Mouse (Mus musculus) hematopoietic stem cell, adult 5-6 weeks (primary cell): ENCODE measurements at regions not wholly inside any gene's neighbourhood (a gene's known extent, or its start where the extent isn't known, plus 50 kb on each side); places are given as distances from the start of the nearest gene placed in this dataset.

ENCODE experiments used
- ATAC-seq, 2 experiments: fragments of 125-278 bp in 1 of 2; replicated peaks in 1 of 2; 2 replicates each; pipeline ENCODE4 v1.8.0; 2016 to 2017; ENCODE audit warnings: inconsistent platforms in 2 of 2, mild to moderate bottlenecking in 2 of 2, moderate number of reproducible peaks in 2 of 2, low read depth in 1 of 2, moderate TSS enrichment in 1 of 2; ENCODE audit not compliant: low FRiP score in 2 of 2, poor library complexity in 2 of 2, severe bottlenecking in 2 of 2, insufficient read depth in 1 of 2, low TSS enrichment in 1 of 2

DNA sequence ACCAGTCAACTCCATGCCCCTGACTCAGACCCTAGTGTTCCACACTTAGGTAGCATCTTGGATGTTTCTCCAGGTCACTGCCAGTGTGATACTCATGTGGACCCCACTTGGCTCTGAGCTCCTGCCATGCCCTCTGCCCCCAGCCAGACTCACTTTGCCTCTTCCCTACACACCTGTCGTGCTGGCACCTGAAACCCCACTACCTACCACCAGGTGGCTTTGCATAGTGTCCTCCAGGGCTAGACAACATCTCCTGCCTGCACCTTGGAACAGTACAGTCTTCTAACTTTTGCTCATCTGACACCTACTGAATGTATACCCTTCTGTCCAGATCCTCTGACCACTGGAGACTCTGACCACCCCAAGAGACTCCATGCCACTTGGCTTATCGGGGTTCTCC lies 80.6 kb downstream of the Fam53a start:
- no peak for ATAC-seq

DNA sequence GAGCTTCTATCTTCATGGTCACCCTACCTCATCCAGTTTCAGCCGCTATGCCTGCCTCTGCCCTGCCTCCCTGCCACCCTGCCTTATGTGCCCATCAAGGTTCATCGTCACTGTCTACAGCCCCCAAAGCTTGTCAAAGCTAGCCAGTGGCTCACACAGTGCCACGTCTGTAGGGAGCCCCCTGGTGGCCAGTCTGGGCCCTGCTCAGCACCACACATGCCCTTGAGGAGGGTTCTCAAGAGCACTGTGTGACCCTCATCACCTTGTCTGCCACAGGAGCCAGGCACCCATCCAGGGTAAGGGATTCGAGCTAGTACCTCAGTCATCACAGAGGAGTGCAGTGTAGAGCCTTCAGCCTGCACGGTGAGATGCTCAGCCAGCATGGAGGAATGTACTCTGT lies 86.1 kb downstream of the Fam53a start:
- peak; percentile 47 to 67; a peak in 3 of 4 replicates for ATAC-seq

DNA sequence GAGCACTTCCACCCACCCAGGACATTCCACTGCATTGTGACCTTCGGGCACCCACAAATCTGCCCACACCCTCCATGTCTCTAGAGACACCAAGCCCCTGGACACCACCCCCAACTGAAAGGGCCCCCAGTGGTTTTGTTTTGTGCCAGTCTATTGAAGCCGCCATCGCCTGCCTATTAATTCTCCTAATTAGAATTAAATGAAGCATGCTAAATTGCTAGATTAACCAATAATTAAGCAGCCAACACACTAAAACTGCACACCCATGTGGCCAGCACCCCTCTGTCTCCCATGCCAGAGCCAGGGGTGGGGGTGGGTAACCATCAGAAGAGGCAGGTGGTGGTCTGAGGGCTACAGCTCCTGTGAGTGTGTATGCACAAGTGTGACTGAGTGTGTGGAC lies 86.8 kb downstream of the Fam53a start:
- no peak for ATAC-seq

DNA sequence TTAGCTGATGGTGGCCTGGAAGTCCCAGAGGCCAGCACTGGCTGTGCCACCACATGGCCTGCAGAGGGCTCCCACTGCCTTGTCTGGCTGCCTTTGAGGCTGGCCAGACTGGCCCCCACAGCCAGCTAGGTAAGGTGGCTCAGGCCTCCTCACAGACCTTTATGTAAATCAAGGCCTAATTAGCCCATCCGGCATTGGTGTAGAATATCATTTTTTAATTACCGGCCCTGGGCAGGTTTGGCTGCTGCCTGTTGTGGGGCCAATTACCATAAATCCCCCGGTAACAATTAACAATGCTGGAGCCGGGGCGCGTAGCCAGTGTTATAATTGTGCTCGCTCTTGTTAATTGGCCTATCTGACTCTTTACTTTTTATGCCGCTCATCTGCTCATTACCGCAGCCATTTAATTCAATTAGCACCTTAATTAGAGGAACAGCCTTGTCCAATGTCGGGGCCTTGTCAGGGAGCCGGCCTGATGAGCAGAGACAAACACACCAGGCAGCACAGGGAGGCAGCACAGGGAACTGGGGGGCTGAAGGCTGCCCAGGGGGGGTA lies 87.4 kb downstream of the Fam53a start:
- ATAC-seq = no peak

DNA sequence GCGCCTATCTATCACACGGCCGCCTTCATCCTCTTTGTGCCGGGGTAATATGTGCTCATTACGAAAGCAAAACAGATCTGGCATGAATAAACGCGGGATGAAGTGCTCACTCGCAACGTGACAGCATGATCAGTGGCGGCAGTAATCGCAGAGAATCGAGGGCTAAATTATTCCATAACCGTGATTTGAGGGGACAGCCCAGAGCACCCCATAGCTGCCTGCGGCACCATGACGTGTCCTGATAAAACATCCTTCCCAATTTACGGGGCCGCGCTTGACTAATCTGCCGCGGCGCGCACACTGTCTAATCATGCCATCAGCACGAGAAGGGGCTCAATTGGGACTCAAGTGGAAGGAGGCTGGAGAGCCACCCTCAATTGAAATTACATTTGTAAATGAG lies 89.2 kb downstream of the Fam53a start:
- no peak for ATAC-seq

DNA sequence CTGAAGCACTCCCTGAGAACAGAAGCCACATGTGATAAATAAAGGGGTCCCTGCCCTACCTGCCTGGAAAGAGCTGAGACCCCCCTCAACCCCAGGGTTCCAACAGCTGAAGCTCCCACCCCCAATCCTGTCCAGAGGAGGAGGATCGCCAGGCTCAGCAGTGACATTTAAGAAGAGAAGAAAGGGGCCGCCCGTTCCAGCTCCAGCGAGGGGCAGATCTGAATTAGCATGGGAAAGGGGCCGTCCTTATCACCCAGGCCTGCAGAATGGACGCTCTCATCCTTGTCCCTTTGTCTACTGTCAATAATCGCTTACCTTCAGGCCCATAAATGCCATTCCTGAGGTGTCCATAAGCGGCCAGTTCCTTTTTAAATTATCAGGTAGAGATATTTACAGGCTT lies 92.0 kb downstream of the Fam53a start:
- no peak for ATAC-seq

DNA sequence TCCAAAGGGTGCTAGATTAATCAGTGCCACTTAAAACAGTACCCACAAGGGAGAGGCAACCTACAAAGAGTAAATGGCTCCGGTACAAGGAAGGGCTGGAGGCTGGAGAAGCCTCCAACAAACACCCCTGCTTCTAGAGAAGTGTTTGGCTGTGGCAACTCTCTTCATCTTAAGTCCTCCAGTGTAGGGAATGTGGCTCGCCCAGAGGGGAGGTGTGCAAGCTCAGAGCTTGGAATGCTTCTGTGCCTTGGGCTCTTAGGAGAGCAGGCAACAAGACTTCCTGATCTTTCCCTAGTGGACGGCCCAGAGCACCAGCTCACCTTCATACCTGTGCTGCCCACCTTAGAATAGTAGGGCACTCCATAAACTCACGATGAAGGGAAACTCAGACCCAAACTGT lies 92.4 kb downstream of the Fam53a start:
- no peak for ATAC-seq

DNA sequence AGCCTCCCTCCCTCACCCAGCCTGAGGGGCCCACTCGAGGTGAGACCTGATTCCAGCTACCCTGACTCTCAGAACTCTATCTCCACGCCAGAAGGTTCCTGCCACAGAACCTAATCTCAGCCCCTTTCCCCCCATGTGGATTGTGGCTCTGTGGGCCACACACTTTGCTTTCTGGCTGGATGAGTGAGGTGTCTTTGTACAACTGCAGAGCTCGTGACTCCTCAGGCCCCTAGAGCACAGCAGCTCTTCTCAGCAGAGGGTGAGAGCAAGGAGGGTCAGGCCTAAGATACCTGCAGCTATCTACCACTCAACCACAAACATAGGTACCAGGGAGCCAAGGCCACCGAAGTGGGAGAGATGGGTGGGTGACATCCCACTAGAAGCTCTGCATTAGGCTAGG lies 93.2 kb downstream of the Fam53a start:
- ATAC-seq = no peak

DNA sequence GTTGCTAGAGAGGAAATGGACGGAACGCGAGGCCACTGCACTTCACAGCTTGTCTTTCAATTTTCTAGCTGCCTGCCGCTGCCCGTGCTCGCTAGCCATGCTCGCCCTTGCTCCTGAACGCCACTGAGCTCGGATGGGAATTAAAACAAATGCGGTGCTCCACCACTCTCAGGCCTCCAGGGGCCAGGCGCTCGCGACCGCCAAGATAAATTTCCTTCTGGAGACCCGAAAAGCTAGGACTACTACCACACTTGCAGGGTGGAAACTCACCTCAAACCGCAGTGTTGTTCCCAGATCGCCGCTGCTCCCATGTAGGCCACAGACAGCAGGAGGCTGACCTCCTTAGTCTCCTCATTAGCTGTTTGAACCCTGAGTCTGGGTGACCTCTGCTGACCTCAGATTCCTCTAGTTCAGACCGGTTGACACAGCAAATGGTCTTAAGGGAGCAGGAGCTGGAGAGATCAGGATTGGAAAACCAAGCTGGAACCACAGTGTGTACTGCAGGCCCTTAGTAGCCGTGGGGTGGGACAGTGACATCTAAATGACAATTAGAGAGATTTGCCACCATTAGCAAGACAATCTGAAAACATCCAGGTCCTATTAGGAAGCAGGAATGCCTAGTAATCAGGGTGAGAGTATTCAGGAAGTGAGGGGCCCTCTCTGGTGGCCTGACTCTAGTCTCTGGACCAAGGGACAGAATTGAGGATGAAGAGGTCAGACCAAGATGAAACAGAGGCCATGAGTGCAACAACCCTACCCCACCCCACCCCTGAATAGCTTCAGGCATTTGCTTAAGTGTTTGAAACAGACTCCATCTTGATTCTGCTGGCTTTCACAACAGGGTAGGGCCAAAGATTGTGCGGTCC lies 94.1 kb downstream of the Fam53a start:
- ATAC-seq = no peak

DNA sequence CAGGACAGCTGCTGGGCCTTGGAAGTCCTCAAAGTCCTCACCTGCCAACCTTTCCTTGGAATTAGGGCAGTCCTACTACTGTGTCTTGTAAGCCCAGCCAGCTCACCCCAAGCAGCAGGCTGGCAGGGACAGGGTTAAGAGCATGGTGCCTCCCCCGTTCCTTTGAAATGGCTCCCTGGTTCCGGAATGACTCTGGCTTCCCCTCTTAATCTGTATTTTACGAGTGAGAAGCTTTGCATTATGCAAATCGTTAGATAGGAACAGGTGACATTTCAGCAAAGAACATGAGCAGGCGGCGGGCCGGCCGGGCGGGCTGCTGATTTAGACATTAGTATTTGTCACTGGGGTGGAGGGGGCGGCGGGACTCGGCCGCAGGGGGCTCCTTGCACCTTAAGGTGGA lies 95.1 kb downstream of the Fam53a start:
- peak in 1 of 2 experiments; percentile 39; a peak in 2 of 4 replicates for ATAC-seq

DNA sequence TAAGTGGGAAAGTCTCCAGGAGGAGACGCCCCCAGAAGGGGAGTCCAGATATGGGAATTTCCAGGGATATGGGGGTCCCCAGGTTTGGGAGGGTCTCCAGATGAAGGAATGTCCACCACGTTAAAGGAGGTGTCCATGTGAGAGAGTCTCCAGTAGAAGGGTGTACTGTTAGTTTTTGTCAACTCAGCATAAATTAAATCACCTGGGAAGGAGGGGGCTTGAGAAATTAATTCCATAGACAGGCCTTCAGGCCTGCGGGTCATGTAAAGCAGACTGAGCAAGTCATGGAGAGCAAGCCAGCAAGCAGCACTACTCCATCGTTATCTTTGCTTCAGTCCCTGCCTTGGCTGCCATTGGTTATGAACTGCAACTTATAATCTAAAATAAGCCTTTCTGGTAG lies 96.2 kb downstream of the Fam53a start:
- ATAC-seq = no peak

DNA sequence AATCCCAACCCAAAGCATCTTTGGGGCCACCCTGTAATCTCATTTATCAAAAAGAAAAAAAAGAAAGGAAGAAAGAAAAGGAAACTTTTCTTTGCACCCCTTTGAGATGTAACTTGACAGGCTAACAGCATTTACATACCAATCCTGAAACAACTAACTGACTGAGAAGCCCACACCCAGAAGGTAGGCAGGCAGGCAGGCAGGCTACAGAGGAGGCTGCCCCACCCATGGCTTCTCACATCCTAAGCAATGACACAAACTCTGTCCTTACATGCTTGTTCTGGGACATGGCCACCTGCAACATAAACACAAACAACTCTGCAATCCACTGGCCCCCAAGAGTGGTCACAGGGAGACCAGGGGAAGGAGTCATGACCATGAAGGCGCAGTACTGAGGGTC lies 97.5 kb upstream of the Nkx1-1 start:
- no peak for ATAC-seq

DNA sequence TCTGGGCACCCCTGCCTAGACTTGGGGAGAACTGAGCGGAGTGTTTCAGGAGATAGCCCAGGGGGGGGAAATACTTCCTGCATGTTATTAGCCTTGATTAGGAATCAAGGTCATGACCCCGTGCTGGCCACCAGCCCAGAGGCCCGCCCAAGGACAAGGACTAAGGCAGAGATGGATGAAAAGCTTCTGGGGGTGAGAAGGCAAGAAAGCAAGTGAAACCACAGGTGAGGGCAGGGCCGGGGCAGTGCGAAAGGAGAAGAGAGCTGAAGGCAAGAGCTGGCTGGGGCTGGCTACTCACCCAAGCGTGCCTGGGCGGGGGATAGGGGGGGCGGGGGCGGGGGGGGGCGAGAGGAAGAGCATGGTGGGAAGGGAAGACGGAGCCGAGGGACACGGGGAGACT lies 96.0 kb upstream of the Nkx1-1 start:
- no peak for ATAC-seq

DNA sequence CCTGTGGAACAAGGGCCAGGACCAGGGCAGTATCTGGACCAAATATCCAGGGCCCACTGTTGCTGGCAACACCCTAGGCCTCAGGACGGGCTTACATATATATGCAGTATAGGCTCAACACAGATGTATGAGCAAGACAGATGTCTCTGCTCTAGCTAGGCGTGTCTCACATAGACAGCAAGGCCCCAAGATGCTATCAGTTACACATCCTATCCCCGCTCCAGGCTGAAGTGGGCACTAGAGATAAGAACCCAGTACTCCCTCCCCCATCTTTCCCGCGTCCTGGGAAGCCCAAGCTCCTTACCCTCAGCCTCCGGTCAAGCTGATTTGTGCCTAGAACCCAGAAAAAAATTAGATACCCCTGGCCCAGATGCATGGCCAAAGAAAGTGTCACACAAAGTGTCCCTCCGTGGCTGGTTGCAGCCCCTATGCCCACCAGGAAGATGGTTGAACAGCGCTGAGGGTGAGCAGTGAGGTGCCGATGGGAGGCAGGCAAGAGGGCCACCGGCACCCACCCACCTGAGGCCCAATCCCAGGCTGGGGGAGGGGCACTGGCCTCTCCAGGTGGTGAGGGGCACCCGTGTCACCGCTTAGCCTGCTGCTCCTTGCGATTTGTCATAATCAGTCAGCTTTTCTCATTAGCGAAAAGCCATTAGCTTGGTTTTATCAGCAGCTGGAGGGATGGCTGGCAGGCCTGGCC lies 95.3 kb upstream of the Nkx1-1 start:
- no peak for ATAC-seq

DNA sequence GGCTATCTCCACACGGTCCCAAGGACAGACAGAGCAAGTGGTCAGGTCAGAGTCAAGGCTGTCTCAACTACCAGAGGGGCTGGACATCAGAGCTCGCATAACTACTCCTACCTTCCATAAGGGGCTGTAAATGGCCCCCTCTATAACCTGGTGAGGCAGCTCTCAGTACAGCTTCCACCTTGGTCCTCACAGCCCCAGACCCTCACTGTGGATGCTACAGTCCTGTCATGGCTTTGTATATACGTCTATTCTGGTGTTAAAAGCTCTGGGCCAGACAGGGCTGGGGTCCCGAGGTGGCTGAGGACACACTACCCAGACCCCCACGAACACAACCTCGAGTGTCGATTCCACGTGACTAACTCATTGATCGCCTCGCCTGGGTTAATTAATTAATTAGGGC lies 94.0 kb upstream of the Nkx1-1 start:
- ATAC-seq = no peak

DNA sequence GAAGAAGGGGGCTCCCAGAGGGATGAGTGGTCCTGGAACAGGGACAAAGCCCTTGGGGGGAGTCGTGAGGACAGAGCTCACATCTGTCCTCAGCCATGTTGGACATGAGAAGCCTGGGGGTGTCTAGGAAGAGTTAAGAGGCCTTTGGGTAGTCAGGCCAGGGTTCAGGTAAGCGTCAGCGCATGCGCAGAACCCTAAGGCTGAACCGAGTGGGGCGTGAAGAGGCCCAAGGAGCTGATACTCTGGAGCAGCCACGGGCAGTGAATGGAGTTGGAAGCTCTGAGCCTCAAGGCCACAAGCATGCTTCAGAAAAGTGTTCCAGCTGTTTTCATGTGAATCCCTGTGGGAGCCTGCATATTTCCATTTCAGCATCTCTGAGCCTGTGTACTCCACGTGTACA lies 93.5 kb upstream of the Nkx1-1 start:
- no peak for ATAC-seq

DNA sequence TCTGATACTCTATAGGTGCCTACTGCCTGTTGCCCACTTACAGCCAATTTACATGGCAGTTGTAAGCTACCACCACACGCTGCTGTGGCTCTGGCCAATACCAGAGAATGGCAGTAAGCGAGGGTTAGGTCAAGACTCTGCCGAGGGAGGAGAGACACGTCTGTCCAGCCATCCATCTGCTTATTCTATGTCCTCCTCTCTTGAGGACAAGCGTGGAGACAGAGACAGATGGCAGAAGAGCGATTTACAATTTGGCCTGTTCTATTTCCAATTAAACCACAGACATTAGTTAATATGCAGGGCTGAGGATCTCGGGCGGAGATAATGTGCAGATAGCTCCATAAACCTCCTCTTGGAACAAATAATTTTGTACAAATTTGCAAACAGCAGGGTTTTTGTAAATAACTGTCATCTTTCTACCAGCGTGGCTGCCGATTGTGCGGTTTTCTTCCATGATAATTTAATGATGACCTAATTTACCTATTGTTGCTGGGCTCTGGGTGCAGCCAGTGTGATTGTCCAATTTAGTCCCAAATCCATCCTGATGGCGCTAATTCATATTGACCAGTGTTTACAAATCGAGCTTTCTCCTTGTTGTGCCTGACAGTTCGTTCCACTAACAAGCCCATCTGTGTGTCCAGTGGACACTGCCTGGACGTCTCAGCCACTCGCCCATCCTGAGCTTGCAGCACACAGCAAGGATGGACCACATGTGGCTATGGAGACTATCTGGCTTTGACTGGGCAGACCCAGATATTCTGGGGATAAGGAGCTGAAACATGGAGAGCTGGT lies 88.4 kb upstream of the Nkx1-1 start:
- no peak for ATAC-seq

DNA sequence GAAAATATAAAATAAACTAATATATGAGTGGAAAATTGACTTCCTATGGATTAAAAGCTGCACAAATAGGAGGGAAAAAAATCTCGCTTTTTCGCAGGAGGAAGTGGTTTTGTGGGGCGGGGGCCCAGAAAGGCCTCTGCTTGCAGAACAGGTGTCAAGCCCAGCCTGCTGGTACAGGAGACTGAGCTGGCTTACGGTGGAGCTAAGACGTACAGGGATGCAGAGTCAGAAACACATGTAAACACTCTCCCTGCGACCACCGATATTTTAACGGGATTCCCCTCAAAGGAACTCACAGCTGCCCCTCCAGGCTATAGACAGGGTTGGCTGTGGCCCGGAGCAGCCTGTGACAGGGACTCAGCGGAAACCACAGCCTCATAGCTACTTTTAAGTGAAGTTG lies 87.1 kb upstream of the Nkx1-1 start:
- ATAC-seq = peak; percentile 42 to 59; a peak in 3 of 4 replicates
